Mouse (Mus musculus): ENCODE results near the gene Rad51b.
A peak's percentile ranks its signal among the peaks of the same experiment; 100 is the strongest.

The Rad51b gene

DNA sequence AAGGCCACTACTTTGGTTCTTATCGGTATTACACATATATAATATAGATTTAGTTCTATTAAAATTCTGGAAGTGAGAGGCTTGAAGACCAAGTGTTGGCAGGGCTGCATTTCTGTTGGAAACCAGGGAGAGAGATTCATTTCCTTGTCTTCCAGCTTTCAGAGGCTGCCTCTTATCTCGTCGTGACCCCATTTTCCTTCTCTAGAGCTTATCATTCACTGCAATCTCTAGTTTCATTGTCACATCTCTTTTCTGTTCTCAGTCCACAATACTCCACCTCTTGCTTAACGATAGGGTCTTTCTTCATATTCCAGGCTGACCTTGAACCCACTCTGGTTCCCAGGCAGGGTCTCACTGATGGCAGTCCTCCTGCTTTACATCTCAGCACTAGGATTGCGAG, 202.7 kb downstream of the Rad51b start:
- no peak for DNase-seq

DNA sequence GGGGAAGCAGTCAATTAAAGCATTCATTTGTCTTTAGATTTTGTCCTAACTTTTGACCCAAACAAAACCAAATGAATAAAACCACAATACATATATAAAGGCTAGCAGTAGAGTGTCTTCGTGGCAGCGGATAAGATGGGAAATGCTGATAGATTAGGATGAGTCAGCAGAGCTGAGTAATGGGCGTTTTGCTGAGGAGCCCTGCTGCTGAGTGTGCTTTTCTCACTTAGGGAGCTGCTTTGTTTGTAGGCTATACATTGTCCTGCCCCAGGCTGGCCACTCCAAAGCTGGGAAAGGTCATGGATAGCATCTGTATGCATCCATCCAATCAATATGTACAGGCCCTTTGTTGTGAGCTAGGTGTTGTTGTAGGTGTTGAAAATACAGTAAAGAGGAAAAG, 204.8 kb downstream of the Rad51b start:
- no peak for DNase-seq

DNA sequence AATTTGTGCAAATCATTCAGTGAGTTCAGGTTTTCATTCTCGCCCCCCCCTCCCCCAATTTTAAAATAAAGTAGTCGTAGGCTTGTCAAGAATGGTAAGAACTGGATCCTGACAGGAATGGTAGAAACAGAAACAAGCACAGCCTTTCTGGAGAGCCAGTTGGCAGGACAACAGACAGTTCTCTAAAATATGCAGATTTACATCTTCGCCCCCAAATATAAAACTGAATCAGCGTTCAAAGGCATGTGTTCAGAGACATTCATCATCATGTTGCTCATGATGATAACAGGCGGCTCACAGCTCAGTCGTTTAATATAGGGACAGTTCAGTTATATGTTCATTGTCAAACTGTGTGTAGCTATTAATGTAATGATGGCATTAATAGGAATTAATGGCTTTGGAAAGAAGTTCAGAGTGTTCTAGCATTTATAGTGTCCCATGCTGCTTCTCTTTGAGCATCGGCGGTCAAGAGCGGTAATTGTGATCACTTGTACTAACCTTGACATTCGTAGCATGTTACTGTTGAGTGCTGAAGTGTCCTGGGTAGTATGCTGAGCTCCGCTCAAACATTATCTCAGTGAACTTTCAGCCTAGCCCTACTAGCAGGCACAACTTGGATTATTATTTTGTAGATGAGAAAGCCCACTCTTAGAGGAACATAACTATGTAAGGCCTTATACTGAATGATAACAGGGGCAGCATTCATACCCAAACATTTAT, 205.9 kb downstream of the Rad51b start:
- no peak for DNase-seq

DNA sequence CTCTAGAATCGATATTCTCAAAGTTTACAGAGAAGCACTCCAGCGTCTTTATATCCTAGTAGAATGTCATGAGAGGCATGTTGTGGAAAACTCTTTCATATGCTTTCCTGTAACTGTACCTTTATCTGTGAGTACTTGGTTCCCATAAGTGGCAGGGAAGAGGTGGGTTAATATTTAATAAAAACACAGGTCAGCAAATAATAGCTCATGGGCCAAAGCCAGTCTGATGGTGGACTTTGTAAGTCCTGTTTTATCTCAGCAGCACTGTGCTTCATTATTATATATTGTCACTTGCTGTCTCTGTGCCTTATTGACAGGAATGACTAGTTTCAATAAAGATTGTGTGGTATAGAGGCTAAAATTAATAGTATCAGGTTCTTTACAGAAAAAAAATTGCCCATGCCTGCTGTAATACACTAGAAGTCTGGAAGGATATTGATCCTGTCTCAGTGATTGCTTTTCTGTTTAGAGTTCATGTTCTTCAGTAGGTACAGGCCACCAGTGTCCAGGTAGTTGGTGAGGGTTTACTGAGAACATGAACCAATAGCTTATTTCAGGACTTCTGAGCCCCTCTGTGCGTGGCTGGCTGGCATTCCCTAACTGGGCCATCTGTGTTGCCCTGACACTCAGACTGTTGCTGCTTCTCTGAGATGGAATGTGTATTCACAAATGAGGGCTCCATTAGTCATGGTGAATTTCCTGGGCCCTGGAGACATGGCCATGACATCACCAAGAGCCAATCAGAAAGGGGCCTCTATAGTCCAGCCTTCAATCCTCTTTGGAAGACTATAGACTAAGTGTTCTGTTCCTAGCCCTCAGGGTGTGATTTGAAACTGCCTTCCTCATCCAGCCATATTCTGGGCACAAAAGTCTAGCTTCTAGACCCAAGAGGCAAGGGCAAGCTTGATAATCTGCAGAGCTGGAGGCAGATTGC, 206.8 kb downstream of the Rad51b start:
- peak; percentile 30 to 37 for DNase-seq

DNA sequence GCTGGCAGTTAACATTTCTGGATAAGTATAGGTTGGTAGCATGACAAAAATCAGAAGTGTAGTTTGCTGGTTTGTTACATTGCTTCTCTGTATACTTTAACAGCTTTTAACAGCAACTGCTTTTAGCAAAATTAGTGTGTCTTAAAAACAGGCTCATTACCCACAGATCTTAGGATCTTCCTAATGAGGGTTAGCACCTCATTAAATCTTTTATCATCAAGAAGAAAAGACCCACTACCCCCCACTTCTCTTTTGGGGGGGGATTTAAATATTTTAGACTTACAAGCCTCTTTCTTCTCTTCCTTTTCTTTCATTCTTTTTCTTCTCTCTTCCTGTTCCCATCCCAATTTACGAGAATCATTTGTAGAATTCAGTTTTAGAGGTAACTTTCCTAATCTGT, 207.6 kb downstream of the Rad51b start:
- no peak for DNase-seq

DNA sequence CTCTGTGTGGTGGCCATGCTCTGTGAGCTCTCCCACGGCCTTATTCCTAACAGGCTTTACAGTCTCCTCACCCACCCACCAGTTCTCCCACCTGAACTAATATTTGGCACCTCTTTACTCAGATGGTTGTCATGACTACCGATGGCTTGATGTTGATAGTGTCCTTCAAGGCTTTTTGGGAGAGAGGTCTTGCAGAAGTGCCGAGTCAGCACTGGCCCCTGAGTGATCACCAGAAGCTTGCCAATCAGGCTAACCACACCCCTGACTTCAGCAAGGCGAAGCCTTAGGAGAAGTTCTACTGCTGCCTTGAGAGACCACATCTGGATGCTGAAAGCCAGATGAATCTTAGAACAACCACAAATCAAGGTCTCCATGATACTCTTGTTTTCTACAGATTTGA, 209.3 kb downstream of the Rad51b start:
- peak; percentile 53 to 70 for DNase-seq

DNA sequence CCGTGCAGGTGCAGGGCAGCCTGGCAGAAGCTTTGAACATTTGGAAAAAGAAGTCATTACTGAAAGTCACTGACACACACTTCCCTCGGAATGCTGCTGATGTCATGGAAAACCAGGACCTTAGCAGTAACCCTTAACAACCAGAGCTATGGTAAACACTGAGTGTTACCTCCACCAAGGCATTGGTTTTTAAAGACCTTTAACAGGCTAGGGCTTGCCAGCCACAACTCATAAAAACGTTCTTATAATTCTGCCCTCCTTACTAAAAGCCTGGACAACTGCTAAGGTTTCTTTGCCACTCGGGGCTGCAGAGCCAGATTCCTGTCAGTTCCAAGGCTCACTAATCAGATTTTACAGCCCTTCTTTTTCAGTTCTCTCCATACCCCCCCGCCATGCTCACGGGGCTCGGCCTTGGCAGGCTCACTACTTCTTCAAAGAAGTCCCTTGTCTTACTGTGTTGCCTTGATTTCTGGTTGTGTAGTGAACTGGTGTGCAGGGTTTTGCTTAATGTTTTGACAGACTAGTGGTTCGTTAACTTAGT, 210.1 kb downstream of the Rad51b start:
- DNase-seq, result peak; percentile 69 to 84

DNA sequence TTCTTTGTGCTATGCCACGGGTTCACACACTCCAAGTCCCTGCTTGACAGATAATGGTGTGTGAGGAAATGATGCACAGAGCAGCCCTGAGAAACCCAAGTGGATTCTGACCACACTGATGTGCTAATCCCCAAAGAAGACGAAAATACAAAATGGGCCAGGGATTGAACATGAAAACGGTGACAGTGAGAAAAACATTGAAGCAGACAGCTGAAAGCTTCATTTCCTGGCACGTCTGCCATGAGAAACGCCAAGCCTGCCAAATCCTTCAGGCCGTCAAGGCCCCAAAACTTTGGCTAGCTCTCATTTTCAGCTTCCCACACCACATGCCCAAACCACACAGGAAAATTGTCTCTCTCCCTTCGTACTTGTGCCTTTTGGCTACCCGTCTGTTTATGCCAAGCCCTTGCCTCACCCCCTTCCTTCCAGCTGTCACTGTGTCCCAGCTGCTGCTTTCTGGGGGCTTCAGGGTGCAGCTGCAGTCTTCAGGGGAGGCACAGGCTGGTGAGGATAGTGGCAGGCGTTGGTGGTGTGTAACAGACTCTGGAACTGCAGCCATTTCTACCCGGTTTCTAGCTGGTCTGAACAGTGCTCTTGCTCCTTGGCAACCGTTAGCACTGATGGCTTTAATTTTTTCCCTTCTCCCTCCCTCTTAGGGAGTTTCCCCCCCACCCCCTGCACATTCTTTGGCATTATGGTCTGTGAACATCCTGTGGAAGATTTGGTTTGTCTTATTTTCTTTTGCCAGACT, 214.5 kb downstream of the Rad51b start:
- no peak for DNase-seq

DNA sequence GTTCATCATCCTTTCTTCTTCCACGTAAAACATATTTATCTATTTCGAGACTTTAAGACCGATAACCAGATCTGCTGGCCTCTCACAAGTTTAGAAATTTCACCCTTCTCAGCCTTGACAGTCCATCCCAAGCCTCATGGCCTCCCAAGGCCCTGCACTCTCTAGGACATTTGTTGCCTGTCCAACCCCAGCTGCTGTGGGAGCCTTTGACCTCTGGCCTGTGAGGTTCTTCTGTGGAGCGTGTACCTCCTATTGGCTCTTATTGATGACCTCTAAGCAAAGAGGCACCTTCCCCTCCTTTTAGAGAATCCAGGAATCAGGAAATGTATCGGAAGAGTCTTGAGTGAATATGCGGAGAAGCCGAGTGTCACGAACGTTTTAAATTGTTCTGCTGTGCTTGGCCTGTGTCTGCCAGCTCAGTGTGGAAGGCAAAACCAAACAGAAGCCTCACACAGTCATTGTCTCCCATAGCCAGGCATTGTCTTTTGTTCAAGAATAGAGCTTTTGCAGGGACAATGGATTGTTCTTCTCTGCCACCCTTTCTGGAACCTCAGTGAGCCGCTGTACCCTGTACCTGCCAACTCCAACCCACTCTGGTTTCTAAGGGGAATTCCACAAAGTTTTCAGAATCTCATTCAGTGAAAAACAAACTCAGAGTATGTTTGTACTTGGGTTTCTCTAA, 215.3 kb downstream of the Rad51b start:
- no peak for DNase-seq

DNA sequence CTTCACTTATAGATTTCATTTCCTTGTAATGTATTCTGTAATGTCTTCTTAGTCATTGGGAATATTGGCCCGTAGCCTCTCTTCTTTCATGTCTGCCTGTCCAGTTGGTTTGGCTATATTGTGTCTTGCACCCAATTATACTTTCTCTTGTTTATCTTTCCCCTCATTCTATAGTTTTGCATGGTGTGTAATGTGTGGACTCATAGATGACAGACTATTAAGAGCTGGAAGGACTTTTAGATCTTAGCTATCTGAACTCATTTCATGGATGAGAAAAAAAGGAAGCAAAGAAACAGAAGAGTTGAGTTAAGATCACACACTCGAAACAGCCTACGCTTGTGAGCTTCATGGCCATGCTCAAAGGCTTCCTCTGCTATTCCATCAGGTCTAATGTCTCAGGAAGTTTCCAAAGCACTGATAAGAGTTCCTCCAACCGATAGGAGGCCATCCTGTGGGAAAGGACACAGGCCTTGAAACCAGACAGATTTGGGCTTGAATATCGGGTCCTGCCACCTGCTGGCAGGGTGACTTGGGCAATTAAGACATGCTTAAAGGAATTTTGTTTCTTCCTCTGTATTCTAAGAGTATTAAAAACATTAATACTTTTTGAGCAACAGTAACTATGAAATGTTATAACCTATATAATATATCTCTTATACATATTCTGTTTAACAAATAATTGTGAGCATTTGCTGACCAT, 216.1 kb downstream of the Rad51b start:
- no peak for DNase-seq

DNA sequence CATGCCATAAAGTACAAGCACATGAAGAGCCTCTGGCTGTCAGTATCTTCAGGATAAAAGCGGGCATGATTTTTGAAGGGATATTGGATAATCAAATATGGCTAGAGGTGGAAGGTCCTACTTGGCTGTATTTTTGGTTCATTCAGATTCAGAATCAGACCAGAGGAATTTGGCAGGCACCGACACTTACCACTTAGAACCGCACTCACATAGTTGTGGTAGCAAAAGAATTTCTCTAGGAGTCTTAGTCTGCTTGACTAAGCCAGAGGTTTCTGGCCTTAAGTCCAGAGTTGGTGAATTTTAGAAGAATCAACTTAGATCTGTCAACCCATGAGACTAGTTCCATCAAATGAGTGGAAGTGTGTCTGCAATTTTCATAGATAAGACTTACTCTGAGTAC, 217.6 kb downstream of the Rad51b start:
- no peak for DNase-seq

DNA sequence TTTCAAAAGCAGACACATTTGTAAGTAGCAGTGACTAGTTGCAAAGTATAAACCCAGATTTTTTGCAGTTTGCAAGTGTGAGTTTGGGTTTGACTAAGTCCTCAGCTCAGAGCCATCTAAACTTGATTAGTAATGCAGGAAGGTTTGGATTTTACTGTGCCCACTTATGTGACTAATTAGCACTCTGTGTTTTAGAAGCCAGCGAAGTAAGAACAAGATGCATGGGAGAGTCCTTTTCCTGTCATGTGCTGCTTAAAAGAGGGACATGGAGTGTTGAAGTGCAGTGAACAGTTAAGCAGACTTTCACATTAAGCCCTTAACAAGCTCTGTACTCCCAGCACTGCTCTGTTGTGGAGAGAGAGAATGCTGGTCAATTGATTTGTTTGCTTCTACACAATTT, 225.3 kb downstream of the Rad51b start:
- DNase-seq, result no peak

DNA sequence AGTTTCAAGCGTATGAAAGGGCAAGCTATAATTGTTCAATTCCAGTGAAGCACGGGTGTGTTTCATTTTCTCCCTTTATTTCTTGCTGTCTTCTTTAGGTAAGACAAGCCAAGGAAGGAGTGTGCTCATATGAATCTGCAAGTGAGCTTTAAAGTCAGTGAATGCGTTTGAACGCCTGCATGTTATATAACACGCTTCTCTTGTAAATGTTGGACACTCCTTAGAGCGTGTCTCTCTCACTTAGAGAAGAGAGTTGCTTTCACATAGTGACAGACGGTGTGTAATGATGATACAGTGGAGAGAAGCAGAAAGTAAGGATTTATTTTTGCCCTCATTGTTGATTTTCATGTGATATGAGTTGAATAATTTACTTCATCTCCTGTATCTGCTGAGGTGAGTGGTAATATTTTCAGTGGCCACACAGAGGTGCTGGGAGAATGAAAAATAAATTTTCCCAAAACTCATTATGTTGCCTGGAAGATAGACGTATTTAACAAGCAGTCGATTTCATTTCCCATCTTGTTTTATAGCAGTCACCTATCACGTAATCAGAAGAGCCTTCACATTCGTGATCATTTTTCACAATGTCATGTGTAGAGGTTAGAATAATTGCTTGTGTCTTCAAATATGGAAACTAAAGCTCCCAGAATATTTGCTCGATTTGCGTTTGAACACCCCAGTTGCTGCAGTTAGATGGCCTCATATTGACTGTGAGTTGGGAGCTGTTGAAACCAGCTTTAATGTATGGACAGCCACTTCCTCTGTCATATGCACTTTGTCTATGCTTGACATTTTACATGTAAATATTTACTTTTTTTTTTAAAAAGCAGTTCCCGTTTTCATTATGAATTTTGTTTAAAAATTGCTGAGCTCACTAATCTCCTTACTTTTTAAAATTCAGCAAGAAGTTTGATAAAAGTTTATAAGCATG, 228.1 kb downstream of the Rad51b start:
- no peak for DNase-seq

DNA sequence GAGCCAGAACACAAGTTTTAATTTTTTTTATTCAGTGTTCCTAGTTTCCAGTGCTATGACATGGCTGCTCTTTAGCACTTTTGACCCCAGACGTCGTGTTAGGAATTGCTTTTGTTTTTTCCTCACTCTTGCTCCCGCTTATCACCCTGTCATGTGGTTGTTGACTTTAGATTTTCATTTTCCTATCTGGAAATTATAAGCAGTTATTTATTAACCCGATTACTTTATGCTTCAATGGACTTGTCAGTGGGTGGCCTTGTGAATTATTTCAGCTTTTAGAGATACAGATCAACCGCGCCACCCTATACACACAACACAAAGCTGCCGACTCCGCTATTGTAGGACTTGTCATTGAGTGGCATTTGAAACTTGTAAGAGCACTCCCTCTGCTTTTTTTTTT, 228.8 kb downstream of the Rad51b start:
- DNase-seq, result peak in 1 of 2 experiments; percentile 48

DNA sequence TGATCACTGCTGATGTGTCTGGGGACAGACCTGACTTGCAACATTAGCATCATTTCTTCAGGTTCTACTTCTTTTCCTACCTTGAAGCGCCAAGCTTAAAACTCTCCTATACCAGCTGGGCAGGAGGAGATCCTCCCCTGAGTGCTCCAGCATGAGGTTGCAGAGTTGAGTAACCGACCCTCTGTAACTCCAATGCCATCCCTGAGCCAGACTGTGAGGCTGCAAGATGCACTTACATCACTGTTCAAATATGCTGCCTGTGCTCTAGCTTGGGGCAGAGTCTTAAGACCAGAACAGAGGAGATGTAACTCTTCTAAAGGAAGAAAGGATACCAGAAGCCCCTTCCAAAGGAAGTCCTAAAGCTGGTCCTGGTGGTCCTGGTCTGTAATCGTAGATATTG, 230.1 kb downstream of the Rad51b start:
- DNase-seq, result no peak

DNA sequence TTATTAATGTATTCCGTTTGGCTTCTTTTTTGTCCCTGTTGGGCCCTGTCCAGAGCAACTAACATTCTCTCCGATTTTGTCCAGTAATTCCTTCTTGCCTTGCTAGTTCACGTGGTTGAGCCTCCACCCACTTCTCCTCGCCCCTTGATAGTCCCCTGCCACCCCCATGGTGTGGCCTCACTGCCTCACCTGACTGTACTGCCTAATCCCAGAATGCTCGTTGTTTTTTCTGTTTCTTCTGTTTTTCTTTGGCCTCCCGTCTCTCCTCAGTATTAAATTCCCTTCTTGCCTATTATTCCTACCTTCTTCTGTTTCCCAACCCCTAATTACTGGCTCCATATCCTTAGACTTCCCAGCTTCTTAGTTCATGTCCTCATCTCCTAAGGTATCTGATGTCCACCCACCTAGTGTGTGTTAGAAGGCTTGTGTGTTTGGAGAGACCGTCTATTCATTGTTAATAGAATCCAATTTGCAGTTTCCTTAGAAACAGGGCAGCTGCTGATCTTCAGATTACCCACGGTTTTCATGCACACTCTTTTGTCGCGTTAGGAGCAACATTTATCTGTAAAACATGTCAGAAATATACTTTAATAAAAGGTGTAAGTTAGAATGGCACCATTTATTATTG, 233.3 kb downstream of the Rad51b start:
- no peak for DNase-seq

DNA sequence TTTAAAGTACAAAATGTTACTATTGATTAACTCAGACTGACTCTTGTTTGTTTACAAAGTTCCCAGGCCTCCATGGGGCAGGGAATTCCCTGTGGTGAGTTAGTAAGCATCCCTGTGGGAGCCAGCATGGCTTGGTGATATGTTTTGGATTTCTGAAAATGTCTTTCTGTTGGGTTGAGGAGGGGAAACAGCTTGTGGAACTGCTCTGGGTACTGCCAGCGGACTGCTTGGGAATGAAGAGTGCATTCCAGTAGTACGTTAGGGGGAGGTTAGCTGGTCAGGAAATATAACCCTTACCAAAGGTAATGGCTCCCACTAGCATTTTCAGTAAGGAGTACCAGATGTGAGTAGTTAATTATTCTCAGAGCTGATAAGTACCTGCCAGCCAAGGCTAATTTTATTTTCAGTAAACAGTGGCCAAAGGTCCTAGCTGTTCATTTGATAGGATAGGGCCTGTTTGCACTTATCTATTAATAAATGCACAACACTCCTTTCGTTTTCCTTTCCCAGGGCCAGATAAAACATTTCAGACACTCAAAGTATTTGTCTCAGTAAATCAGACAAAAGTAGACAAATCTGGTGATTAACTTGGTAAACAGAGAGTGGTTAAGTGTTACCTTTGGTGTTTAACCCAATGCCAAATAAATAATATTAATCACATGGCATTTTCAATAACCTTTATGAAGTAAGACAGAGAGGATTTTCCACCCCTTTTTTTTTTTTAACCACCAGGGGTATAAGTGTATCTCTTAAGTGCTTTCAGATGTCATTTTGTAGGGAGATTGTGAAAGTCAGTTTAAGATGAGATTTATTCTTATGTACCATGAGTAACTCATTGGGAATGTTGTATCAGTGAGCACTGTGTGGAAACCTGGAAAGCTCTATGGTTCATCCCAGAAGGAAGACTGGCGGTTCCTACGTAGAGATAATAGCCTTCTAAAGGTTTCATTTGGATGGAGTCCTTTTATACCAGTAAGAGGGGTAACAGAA, 235.0 kb downstream of the Rad51b start:
- peak; percentile 27 to 37 for DNase-seq

DNA sequence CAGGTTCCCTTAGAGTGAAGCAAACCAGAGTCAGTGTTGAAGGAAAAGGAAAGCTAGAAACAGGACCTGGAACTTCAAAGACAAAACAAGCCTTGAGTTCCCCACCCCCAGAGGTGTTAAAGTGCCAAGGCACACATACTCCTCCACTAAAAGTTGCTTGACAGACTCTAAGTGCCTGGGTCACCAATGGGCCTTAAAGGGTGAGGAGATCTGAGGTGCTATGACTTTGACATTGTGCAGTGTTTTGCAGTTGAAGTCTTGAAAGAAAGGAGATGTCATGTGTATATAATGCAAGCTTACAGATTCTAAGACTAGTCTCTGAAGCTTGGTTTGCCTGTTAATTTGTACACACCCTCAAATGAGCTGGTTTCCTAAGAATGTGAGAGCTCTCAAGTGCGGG, 237.7 kb downstream of the Rad51b start:
- no peak for DNase-seq

Measured in kidney, postnatal 25 days (tissue).